Mouse (Mus musculus) embryonic facial prominence, embryonic 15.5 days (tissue): ENCODE results near the gene Trim8. TPM values are rescaled to one million over a fixed set of nuclear protein-coding genes. Genes with fewer than 3 reads are reported as not detected.
A peak's percentile ranks its signal among the peaks of the same experiment; 100 is the strongest.

Experiments used
- ATAC-seq: fragments of 200-750 bp; cut with Nextera tagmentation; 2 replicates; pipeline ENCODE4 v1.8.0; 2017; ENCODE audit warnings: low read depth, moderate TSS enrichment; ENCODE audit not compliant: insufficient number of reproducible peaks, low FRiP score, low TSS enrichment
- H3K27ac ChIP-seq: fragments of 300-500 bp; sonication (generic); replicated peaks from 2 replicates; pipeline ENCODE4 v1.5.1; 2015; ENCODE audit warnings: mild to moderate bottlenecking, inconsistent platforms
- H3K27me3 ChIP-seq: fragments of 300-500 bp; sonication (generic); 2 replicates; pipeline ENCODE4 v1.6.1; 2015; ENCODE audit warnings: inconsistent platforms
- H3K36me3 ChIP-seq: fragments of 300-500 bp; sonication (generic); 2 replicates; pipeline ENCODE4 v1.6.1; 2015; ENCODE audit warnings: mild to moderate bottlenecking, inconsistent platforms
- H3K4me1 ChIP-seq: fragments of 300-500 bp; sonication (generic); 2 replicates; pipeline ENCODE4 v1.6.1; 2015; ENCODE audit warnings: inconsistent platforms
- H3K4me2 ChIP-seq: fragments of 300-500 bp; sonication (generic); replicated peaks from 2 replicates; pipeline ENCODE4 v1.6.1; 2015; ENCODE audit warnings: mild to moderate bottlenecking, inconsistent platforms
- H3K4me3 ChIP-seq: fragments of 300-500 bp; sonication (generic); replicated peaks from 2 replicates; pipeline ENCODE4 v1.5.1; 2015; ENCODE audit warnings: mild to moderate bottlenecking, inconsistent platforms
- H3K9ac ChIP-seq: fragments of 300-500 bp; sonication (generic); 2 replicates; pipeline ENCODE4 v1.6.1; 2015; ENCODE audit warnings: inconsistent platforms
- H3K9me3 ChIP-seq: fragments of 300-500 bp; sonication (generic); replicated peaks from 2 replicates; pipeline ENCODE4 v1.6.1; 2016; ENCODE audit warnings: inconsistent platforms
- WGBS: fragments of 180-500 bp; shearing (Covaris S2); methylation state at CpG from one replicate; pipeline ENCODE4 v1.1.7; 2015; 5-methylcytosine and 5-hydroxymethylcytosine counted together
- polyA plus RNA-seq: library from polyadenylated mRNA; unstranded; fragments of >200 nt; fragmentation: Nextera tagmentation; extraction: Ambion mirVana; gene quantifications from 2 replicates; pipeline ENCODE4 v1.2.1, GENCODE M21; 2015

The Trim8 gene
- polyA plus RNA-seq: 20.7 and 21.7 TPM in 2 replicates

DNA sequence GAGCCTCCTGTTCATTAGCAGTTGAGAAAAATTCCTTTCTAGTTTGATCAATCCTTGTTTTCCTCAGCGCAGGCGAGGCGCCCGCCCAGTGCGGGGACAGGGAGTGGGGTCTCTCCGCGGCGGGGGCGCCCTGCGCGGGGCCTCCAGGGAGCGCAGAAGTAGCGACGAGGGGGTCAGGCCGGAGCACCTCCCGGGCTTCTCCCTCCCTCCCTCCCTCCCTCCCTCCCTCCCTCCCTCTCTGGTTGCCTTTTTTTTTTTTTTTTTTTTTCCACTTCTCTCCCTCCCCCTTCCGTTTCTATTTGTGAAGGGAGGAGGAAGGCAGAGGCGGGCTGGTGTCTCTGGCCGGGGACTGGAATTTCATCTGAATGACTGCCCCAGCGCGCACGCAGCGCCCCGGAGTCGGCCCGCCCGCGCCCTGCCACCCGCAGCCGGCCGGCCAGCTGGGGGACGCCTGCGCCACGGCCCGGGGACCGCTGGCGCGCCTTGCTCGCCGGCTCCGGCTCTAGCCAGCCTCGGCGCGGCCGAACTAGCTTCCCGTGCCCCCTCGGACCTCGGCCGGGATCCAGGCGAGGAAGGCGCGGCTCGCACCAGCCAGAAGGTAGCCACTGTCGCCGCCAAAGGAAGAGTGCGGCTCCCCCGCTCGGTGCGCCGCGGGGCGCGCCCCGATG, at the start of gene Trim8:
TSS of gene Trim8 (plus strand) at position 302 of the 668 bp plus-strand sequence.
- Histone ChIP-seq H3K4me1 (peaks cover 36% of the 10 kb centered on the region), H3K27ac (peak within 1 kb of the TSS; percentile 98), H3K4me3 (peak within 1 kb of the TSS; percentile 87), H3K9ac (peak within 1 kb of the TSS; percentile 84), H3K27me3 (no peaks in the 10 kb centered on the region), H3K4me2 (peak within 1 kb of the TSS; percentile 94), H3K9me3 (no peaks in the 10 kb centered on the region), H3K36me3 (peaks cover 4% of the 10 kb centered on the region; the same call in 1 of the 2 replicates)
- peak; percentile 52 for ATAC-seq
- WGBS: 0% methylated on average over 53 of the region's 64 CpGs

DNA sequence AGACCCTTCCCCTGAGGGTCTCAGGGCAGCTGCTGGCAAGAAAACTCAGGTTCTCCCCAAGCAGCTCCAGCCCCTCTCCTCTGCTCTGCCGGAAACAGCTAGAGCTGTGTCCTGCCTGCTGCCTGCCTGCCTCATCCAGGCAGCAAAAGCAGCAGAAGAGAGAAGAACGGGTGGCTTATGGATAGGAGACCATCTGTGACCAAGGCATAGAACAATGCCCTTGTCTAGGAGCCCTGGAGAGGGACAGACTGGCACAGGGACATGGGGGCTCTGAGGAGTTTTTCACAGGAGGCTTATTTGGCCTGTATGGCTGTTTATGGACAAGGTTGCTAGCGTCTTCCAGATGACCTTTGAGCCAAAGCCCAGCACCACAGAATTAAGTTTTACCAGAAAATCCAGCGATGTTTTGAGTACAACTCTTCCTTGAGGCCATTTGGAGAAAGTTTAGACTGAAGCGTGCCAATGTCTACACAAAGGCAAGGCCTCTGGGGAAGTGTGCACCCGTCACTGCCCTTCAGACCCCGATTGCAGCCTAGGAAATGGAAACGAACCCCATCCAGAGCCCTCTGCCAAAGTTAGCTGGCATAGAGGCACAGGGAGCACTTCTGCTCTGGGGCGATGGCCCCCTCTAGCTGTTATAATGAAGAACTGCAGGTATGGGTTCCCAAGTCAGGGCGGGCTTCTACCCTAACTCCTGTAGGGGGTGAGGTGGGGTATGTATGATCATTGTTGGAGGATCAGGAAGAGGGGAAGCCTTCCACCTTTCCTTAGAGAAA, 49.3 kb upstream of the Trim8 start:
- no peaks in the 10 kb centered on the region for H3K27me3 ChIP-seq
- H3K9me3 ChIP-seq: no peaks in the 10 kb centered on the region
- peaks cover 54% of the 10 kb centered on the region for H3K4me1 ChIP-seq
- peak overlapping the region; percentile 39; the same call in 1 of the 2 replicates for H3K27ac ChIP-seq
- peaks cover 39% of the 10 kb centered on the region for H3K36me3 ChIP-seq
- WGBS: 30% methylated on average over 10 of the region's 10 CpGs
- no peak for ATAC-seq
- no peak overlapping the region for H3K4me3 ChIP-seq
- no peak overlapping the region for H3K9ac ChIP-seq
- H3K4me2 ChIP-seq: no peak overlapping the region

DNA sequence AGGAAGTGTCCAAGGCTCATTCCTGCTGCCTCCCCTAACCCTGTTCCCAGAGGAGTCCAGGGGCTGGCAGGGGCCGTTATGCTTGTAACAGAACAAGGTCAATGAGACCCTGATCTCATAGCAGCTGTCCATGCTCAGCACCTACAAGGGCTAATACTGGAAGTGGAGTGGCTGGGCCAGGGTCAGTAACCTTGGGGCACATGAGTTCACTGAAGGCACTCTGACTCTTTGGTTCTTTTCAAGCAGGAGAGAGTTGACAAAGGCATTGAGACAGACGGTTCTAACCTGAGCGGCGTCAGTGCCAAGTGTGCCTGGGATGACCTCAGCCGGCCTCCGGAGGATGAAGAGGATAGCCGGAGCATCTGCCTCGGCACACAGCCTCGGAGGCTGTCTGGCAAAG, 48.6 kb upstream of the Trim8 start:
- Histone ChIP-seq H3K9me3 (no peaks in the 10 kb centered on the region), H3K27me3 (no peaks in the 10 kb centered on the region), H3K4me3 (no peak overlapping the region), H3K36me3 (peaks cover 39% of the 10 kb centered on the region), H3K9ac (no peak overlapping the region), H3K27ac (0 out of 2 replicates have a peak overlapping the region, but pooled peaks have one; percentile 7), H3K4me1 (peaks cover 47% of the 10 kb centered on the region), H3K4me2 (no peak overlapping the region)
- no peak for ATAC-seq
- WGBS: 85% methylated on average over 9 of the region's 9 CpGs

DNA sequence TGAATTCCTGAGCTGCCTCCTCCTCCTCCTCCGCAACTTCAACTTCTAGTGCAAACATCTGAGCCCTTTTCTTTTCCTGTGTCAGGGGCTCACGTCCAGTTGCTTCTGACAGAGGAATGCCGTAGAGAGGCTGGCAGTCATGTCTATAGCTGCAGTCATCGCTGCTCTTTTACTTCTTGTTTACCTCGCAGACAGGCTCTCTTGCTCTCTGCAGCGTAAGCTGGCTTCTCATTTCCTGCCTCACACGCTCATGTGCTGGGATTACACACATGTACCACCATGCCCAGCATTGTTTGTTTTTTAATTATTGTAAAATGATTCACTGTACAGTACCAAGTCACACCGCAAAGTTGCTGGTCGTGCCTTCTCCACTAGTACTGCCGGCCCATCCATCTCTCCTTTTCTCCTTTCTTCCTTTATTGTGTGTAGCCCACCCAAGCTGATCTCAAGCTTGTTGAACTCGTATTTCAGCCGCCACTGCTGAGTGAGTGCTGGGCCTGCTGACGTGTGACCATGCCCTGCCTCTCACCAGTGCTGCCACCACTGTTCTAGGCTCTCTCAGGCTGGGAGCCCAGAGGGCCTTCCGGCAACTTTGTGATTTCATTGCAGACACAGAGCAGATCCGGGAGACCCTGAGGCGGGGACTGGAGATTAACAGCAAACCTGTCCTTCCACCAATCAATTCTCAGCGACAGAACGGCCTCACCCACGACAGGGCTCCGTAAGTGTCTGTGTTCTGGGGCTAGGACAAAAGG, 47.2 kb upstream of the Trim8 start:
- H3K36me3 ChIP-seq: peaks cover 48% of the 10 kb centered on the region
- ATAC-seq: no peak

DNA sequence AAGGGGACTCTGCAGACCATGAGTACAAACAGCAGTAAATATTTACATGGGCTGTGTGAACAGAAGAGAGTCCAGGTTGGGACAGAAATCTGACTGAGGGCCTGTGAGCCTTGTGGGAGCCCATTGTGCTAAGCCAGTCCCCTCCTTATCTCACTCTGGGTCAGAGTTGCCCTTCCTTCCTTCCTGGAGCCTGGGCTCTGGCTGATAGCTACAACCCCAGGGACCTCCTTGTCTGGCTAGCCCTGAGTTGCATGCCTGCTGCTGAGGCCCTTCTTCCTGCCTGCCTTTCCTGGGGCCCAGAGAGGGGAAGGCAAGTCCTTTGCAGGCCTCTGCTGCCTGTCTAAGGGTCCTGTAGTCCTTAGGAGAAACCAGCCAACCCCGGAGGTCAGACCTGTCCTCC, 46.5 kb upstream of the Trim8 start:
- ATAC-seq: no peak
- Histone ChIP-seq H3K4me1 (peaks cover 36% of the 10 kb centered on the region), H3K4me2 (no peak overlapping the region), H3K9me3 (no peaks in the 10 kb centered on the region), H3K27me3 (no peaks in the 10 kb centered on the region), H3K36me3 (peaks cover 55% of the 10 kb centered on the region), H3K27ac (peak overlapping the region; percentile 77), H3K4me3 (no peak overlapping the region), H3K9ac (no peak overlapping the region)
- 47% methylated on average over 1 of the region's 1 CpGs for WGBS

More for the DNA sequence above, 47.2 kb upstream of the Trim8 start:
- 52% methylated on average over 20 of the region's 20 CpGs for WGBS
- H3K9me3 ChIP-seq: no peaks in the 10 kb centered on the region
- H3K9ac ChIP-seq: no peak overlapping the region
- peak overlapping the region; percentile 77 for H3K27ac ChIP-seq
- H3K4me3 ChIP-seq: no peak overlapping the region
- no peak overlapping the region for H3K4me2 ChIP-seq
- H3K4me1 ChIP-seq: peaks cover 36% of the 10 kb centered on the region
- no peaks in the 10 kb centered on the region for H3K27me3 ChIP-seq

DNA sequence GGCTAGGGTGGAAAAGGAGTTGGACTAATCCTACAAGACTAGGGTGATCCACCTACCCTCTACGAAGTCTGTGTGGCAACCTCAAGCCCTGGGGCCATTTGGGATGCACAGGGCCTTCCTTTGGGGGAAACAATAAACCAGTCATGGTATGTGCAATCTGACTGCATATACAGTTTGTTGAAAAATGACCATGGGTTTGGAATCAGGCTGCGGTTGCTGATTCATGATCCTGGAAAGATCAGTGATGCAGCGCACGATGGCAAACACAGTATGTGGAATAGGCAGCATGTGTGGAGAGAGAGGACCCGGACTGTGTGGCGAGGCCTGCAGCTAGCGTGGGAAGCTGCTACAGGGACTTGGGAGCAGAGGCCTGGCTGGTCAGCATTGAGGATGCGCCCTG, 45.9 kb upstream of the Trim8 start:
- H3K4me3 ChIP-seq: no peak overlapping the region
- H3K27me3 ChIP-seq: no peaks in the 10 kb centered on the region
- no peak overlapping the region for H3K9ac ChIP-seq
- WGBS: 80% methylated on average over 8 of the region's 8 CpGs
- H3K27ac ChIP-seq: peak overlapping the region; percentile 77
- no peak for ATAC-seq
- H3K4me2 ChIP-seq: no peak overlapping the region
- no peaks in the 10 kb centered on the region for H3K9me3 ChIP-seq
- H3K36me3 ChIP-seq: peaks cover 56% of the 10 kb centered on the region
- peaks cover 36% of the 10 kb centered on the region for H3K4me1 ChIP-seq

DNA sequence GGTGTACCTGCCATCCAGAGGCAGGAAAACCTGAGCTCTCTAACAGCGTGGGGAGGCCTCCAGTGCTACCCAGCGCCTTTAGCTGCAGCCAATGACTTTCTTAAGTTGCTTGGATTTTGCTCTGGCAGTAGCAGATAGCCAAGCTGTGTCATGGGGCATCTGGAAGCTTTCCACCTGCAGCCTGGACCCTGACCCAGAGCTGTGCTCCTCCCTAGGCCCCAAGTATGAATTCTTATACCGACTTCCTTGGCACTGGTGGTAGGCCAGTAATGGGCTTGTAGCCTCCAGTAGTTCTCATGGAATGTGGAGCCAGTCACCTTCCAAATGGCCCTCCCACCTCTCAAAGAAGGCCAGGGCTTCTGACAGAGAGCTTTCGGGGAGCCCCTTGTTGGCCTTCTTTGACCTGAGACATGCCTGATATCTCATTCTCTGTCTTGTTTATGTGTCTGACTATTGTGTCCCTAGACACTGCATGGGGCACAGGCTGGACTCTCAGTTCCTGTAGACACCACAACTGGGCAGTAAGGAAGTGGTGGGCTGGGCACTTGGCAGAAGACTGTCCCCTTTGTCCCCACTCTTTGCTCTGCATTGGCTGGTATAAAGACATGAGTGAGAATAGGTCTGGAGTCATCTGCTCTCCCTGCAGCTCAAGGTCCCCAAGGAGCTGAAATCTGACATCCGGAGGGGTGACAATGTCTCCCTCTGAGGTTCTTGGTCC, 45.3 kb upstream of the Trim8 start:
- peaks cover 57% of the 10 kb centered on the region for H3K36me3 ChIP-seq
- H3K4me1 ChIP-seq: peaks cover 36% of the 10 kb centered on the region
- no peaks in the 10 kb centered on the region for H3K9me3 ChIP-seq
- H3K27ac ChIP-seq: peak overlapping the region; percentile 77; the same call in 1 of the 2 replicates
- no peaks in the 10 kb centered on the region for H3K27me3 ChIP-seq
- no peak for ATAC-seq
- 87% methylated on average over 5 of the region's 5 CpGs for WGBS
- H3K4me3 ChIP-seq: no peak overlapping the region
- no peak overlapping the region for H3K4me2 ChIP-seq
- H3K9ac ChIP-seq: no peak overlapping the region

DNA sequence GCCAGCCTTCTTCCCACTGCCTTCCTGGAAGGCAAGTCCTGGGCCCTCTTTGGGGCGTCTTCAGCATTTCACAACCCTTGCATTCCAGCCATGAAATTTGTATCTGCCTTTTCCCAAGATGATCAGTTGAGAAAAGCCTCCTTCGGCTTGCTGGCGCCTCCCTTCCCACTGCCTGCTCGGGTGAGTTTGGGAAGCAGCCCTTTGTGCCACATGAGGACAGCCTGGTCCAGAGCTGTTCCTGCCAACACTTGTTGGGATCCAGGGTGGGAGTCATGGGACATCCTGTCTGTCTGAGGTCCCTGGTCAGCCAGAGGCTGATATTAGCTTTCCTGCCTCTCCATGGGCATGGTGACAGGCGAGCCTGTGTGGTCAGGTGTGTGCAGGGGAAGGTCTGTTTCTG, 43.7 kb upstream of the Trim8 start:
- WGBS: 76% methylated on average over 5 of the region's 5 CpGs
- ATAC-seq: no peak
- Histone ChIP-seq H3K9me3 (no peaks in the 10 kb centered on the region), H3K4me1 (peaks cover 27% of the 10 kb centered on the region), H3K4me2 (no peak overlapping the region), H3K4me3 (no peak overlapping the region), H3K36me3 (peaks cover 62% of the 10 kb centered on the region), H3K9ac (no peak overlapping the region), H3K27ac (0 out of 2 replicates have a peak overlapping the region, but pooled peaks have one; percentile 19), H3K27me3 (no peaks in the 10 kb centered on the region)

DNA sequence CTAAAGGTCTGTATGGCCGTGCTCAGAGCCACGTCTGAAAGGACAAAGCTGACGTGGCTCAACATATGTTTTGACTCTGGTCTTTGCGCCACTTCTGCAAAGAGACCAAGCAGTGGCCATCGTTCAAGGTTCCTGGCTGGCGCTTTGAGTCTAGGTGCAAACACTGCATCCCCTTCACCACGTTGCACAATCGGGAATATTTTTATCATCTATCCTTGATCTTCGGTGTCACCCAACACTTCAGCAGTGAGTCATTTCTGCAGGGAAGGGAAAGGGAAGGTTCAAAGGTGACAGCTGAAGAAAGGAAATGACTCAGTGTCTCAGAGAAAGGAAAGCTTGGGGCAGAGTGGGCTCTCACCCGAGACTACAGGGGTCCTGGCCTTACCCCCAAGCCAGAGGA, 42.2 kb upstream of the Trim8 start:
- Histone ChIP-seq H3K36me3 (peaks cover 58% of the 10 kb centered on the region), H3K27ac (no peak overlapping the region)

DNA sequence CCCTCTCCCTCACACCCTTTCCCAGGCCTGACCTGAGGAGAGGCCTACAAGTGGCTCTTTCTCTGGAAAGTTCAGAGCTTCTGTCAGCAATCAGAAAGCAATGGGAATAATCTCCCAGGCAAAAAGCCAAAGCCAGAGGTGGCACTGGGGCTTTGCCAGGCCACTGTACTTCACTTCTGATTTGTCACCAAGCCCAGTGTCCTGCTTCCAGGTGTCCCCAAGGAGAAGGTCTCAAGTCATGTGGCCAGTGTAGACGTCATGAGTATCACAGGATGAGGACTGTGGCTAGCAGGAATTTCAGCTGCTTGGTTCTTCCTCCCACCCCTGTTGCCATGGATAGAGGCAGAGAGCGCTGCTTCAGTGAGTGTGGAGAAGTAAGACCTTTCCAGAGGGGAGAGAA, 41.6 kb upstream of the Trim8 start:
- 82% methylated on average over 2 of the region's 2 CpGs for WGBS
- Histone ChIP-seq H3K27ac (no peak overlapping the region), H3K36me3 (peaks cover 58% of the 10 kb centered on the region), H3K4me2 (no peak overlapping the region), H3K4me1 (peaks cover 12% of the 10 kb centered on the region; the same call in 1 of the 2 replicates), H3K9ac (no peak overlapping the region), H3K4me3 (no peak overlapping the region), H3K9me3 (no peaks in the 10 kb centered on the region), H3K27me3 (no peaks in the 10 kb centered on the region)
- ATAC-seq: no peak

More for the DNA sequence above, 42.2 kb upstream of the Trim8 start:
- 68% methylated on average over 10 of the region's 10 CpGs for WGBS
- peaks cover 19% of the 10 kb centered on the region; the same call in 1 of the 2 replicates for H3K4me1 ChIP-seq
- H3K27me3 ChIP-seq: no peaks in the 10 kb centered on the region
- H3K9me3 ChIP-seq: no peaks in the 10 kb centered on the region
- H3K4me3 ChIP-seq: no peak overlapping the region
- no peak for ATAC-seq
- no peak overlapping the region for H3K4me2 ChIP-seq
- no peak overlapping the region for H3K9ac ChIP-seq
